Mouse (Mus musculus): ENCODE results near the gene Mesp2.

DNA sequence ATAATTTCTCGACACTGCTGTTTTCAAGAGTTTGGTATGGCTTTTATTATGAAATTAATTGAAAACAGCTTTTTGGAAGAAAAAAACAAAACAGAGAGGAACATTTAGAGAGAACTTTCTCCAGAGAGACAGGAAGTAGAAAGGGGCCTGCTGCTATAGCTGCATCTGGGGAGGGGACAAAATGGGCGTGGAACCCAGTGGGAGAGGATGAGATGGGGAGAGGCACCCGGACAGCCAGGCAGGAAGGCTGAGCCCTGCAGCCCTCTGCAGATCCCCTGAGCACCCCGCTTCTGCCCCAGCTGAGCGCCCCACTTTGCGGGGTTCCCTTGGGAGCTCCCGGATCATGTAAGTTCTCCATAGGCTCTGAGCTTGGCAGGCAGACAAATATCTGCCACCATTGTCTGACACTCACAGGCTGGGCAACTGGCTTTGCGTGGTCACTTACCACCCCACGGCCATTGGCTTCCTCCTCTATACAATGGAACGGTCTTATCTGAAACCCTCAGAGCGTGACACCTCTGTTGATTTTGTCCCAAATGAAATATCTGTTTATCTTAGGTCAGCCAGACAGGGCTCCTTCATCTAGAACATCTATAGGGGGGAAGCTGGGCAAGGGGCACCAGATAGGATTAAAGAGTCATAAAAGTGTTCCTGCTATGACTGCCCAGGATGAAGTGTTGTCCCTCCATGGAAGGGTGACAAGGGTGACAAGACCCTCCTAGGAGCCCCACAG is 47.8 kb downstream of the Mesp2 start:
- TF ChIP-seq CTCF (IDR thresholded peaks at IDR 0.05; ENCODE audit: borderline replicate concordance, extremely low read depth, insufficient read depth, insufficient read length), result no peak
- no peak for TF ChIP-seq POLR2A (IDR thresholded peaks at IDR 0.05; ENCODE audit: borderline replicate concordance, extremely low read depth, insufficient read depth, insufficient read length, poor library complexity, severe bottlenecking)

Data from brain, embryonic 14.5 days (tissue).